Mouse (Mus musculus) liver, postnatal 0 days (tissue): ENCODE results near the gene Rpl31.

Experiments used
- CTCF ChIP-seq: sonication (generic); IDR thresholded peaks from 2 replicates; pipeline ENCODE4 v1.5.1; 2016; ENCODE audit warnings: antibody characterized with exemption, low read depth
- EP300 ChIP-seq: IDR thresholded peaks from 2 replicates; pipeline ENCODE4 v1.6.1; 2016; ENCODE audit warnings: antibody characterized with exemption, low read depth, mild to moderate bottlenecking

GRCm38 (mm10) chr1:39361754-39362514, 5.7 kb upstream of the Rpl31 start:
- TF ChIP-seq CTCF, result peak; percentile 19; the same call in 1 of the 2 replicates
- TF ChIP-seq EP300, result no peak
